Mouse (Mus musculus) splenic B cell, adult 2 months (primary cell): ENCODE data around the gene Umodl1.

Source experiments
- DNase-seq: peaks from one replicate; pipeline ENCODE4 v3.0.0-alpha.2; 2011; ENCODE audit warnings: low read depth, low spot score
- H3K27me3 ChIP-seq: 2 replicates; pipeline ENCODE4 v1.6.1; 2012; ENCODE audit warnings: mild to moderate bottlenecking, low read length, moderate library complexity, mixed read lengths; ENCODE audit not compliant: control insufficient read depth, poor library complexity, insufficient read depth, severe bottlenecking
- H3K36me3 ChIP-seq: 2 replicates; pipeline ENCODE4 v1.6.1; 2012; ENCODE audit warnings: mild to moderate bottlenecking, low read length, moderate library complexity, mixed read lengths; ENCODE audit not compliant: control insufficient read depth, poor library complexity, insufficient read depth, severe bottlenecking

The Umodl1 gene

GRCm38 (mm10) chr17:30954340-30954739 lies at the start of gene Umodl1:
Umodl1 (plus strand) TSS chr17:30954640.
- DNase-seq = no peak
- H3K27me3 ChIP-seq = no peaks in the 10 kb centered on the region
- no peaks in the 10 kb centered on the region for H3K36me3 ChIP-seq

GRCm38 (mm10) chr17:30907577-30907976 lies 46.9 kb upstream of the Umodl1 start:
- H3K36me3 ChIP-seq = no peaks in the 10 kb centered on the region
- H3K27me3 ChIP-seq = no peaks in the 10 kb centered on the region
- no peak for DNase-seq

GRCm38 (mm10) chr17:30910866-30911731 lies 43.3 kb upstream of the Umodl1 start:
- no peaks in the 10 kb centered on the region for H3K36me3 ChIP-seq
- no peaks in the 10 kb centered on the region for H3K27me3 ChIP-seq
- DNase-seq = no peak

GRCm38 (mm10) chr17:30911732-30912088 lies 42.7 kb upstream of the Umodl1 start:
- no peaks in the 10 kb centered on the region for H3K27me3 ChIP-seq
- DNase-seq = no peak
- H3K36me3 ChIP-seq = no peaks in the 10 kb centered on the region

- no peaks in the 10 kb centered on the region for H3K36me3 ChIP-seq
- no peak for DNase-seq
These were observed 41.9 kb upstream of the Umodl1 start for GRCm38 (mm10) chr17:30912536-30912935.

GRCm38 (mm10) chr17:30914264-30914663 lies 40.2 kb upstream of the Umodl1 start:
- Histone ChIP-seq H3K36me3 (no peaks in the 10 kb centered on the region), H3K27me3 (no peaks in the 10 kb centered on the region)
- no peak for DNase-seq

More at GRCm38 (mm10) chr17:30912536-30912935, 41.9 kb upstream of the Umodl1 start:
- no peaks in the 10 kb centered on the region for H3K27me3 ChIP-seq

- Histone ChIP-seq H3K36me3 (no peaks in the 10 kb centered on the region), H3K27me3 (no peaks in the 10 kb centered on the region)
- no peak for DNase-seq
These were observed 30.9 kb upstream of the Umodl1 start for GRCm38 (mm10) chr17:30923566-30923965.

GRCm38 (mm10) chr17:30930827-30931226 lies 23.6 kb upstream of the Umodl1 start:
- H3K27me3 ChIP-seq = no peaks in the 10 kb centered on the region
- no peak for DNase-seq
- H3K36me3 ChIP-seq = no peaks in the 10 kb centered on the region

- no peaks in the 10 kb centered on the region for H3K27me3 ChIP-seq
- no peak for DNase-seq
These were observed 21.6 kb upstream of the Umodl1 start for GRCm38 (mm10) chr17:30932836-30933235.

GRCm38 (mm10) chr17:30935301-30935700 lies 19.1 kb upstream of the Umodl1 start:
- no peak for DNase-seq
- Histone ChIP-seq H3K36me3 (no peaks in the 10 kb centered on the region), H3K27me3 (no peaks in the 10 kb centered on the region)

More at GRCm38 (mm10) chr17:30932836-30933235, 21.6 kb upstream of the Umodl1 start:
- H3K36me3 ChIP-seq = no peaks in the 10 kb centered on the region

- no peaks in the 10 kb centered on the region for H3K36me3 ChIP-seq
- H3K27me3 ChIP-seq = no peaks in the 10 kb centered on the region
- no peak for DNase-seq
These were observed 15.9 kb upstream of the Umodl1 start for GRCm38 (mm10) chr17:30938554-30938953.

GRCm38 (mm10) chr17:30948382-30948781 lies 6.1 kb upstream of the Umodl1 start:
- no peaks in the 10 kb centered on the region for H3K36me3 ChIP-seq
- no peaks in the 10 kb centered on the region for H3K27me3 ChIP-seq
- no peak for DNase-seq

GRCm38 (mm10) chr17:30950780-30951179 lies 3.7 kb upstream of the Umodl1 start:
- Histone ChIP-seq H3K36me3 (no peaks in the 10 kb centered on the region), H3K27me3 (no peaks in the 10 kb centered on the region)
- DNase-seq = peak; percentile 73

GRCm38 (mm10) chr17:30951600-30951999 lies 2.8 kb upstream of the Umodl1 start:
- H3K27me3 ChIP-seq = no peaks in the 10 kb centered on the region
- no peak for DNase-seq
- no peaks in the 10 kb centered on the region for H3K36me3 ChIP-seq

- no peaks in the 10 kb centered on the region for H3K36me3 ChIP-seq
- DNase-seq = no peak
These were observed 7.6 kb downstream of the Umodl1 start for GRCm38 (mm10) chr17:30961936-30962592.

More at GRCm38 (mm10) chr17:30961936-30962592, 7.6 kb downstream of the Umodl1 start:
- no peaks in the 10 kb centered on the region for H3K27me3 ChIP-seq
